Mouse (Mus musculus) gastrocnemius, postnatal 10 days (tissue): Measurements from ENCODE around the gene Rps13. TPM values are rescaled to one million over a fixed set of nuclear protein-coding genes. Genes with fewer than 3 reads are reported as not detected.
"Not testable (repeated sequence)": the region's sequence is repeated elsewhere in the genome, so short reads cannot be mapped to it uniquely, and the experiment has no call there.

ENCODE experiments used
- DNase-seq: peaks from one replicate; pipeline ENCODE4 v3.0.0; 2021; ENCODE audit warnings: mixed read lengths
- long read RNA-seq, 2 experiments: library from polyadenylated mRNA; stranded (forward); transcript quantifications; one replicate each; pipeline ENCODE4 v2.0.0; 2021
- total RNA-seq, 2 experiments: library from RNA; stranded (reverse); gene quantifications; 2 replicates each; pipeline ENCODE4 v1.2.3; 2021

The Rps13 gene
- 100 to 1,000 TPM; 384 to 414 TPM for total RNA-seq
- long read RNA-seq, experiment 1, transcript Rps13-201 (6 exons, 589 nt): major isoform, 73 of 76 reads
- long read RNA-seq, experiment 1, partial matches to known transcripts: 0 of 76 reads
- long read RNA-seq, experiment 1, other reads (novel, unspliced or antisense): 1 of 76 reads
- long read RNA-seq, experiment 2, transcript Rps13-201 (6 exons, 589 nt): major isoform, 62 of 66 reads
- long read RNA-seq, experiment 2, partial matches to known transcripts: 0 of 66 reads
- long read RNA-seq, experiment 2, other reads (novel, unspliced or antisense): 1 of 66 reads

- peak; percentile 97 for DNase-seq
These were observed at the start of gene Rps13 for GRCm38 (mm10) chr7:116333713-116334668. Gene Rps13 (minus strand): TSS chr7:116334195.

GRCm38 (mm10) chr7:116379181-116379580, 45.2 kb upstream of the Rps13 start:
- DNase-seq: not testable (repeated sequence)

GRCm38 (mm10) chr7:116374284-116374683, 40.3 kb upstream of the Rps13 start:
- DNase-seq: no peak

GRCm38 (mm10) chr7:116336226-116336625, 2.2 kb upstream of the Rps13 start:
- DNase-seq: peak; percentile 62

- DNase-seq: no peak
These were observed 1.1 kb upstream of the Rps13 start for GRCm38 (mm10) chr7:116335133-116335532.

GRCm38 (mm10) chr7:116334669-116335038, 659 bp upstream of the Rps13 start:
- DNase-seq: no peak

- DNase-seq: no peak
These were observed 2.7 kb downstream of the Rps13 start for GRCm38 (mm10) chr7:116331246-116331645.

GRCm38 (mm10) chr7:116329858-116330257, 4.1 kb downstream of the Rps13 start:
- no peak for DNase-seq

- DNase-seq: no peak
These were observed 5.2 kb downstream of the Rps13 start for GRCm38 (mm10) chr7:116328777-116329176.

- no peak for DNase-seq
These were observed 6.1 kb downstream of the Rps13 start for GRCm38 (mm10) chr7:116327901-116328300.

- peak; percentile 74 for DNase-seq
These were observed 10.5 kb downstream of the Rps13 start for GRCm38 (mm10) chr7:116323331-116323964.

- DNase-seq: no peak
These were observed 24.5 kb downstream of the Rps13 start for GRCm38 (mm10) chr7:116309456-116309855.

GRCm38 (mm10) chr7:116308632-116308991, 25.4 kb downstream of the Rps13 start:
- no peak for DNase-seq

GRCm38 (mm10) chr7:116307871-116308631, 25.9 kb downstream of the Rps13 start, which contains the start of gene Plekha7:
Gene Plekha7 (minus strand): TSS chr7:116308376.
- peak; percentile 30 for DNase-seq

GRCm38 (mm10) chr7:116307099-116307870, 26.7 kb downstream of the Rps13 start:
- DNase-seq: peak; percentile 66

- no peak for DNase-seq
These were observed 27.4 kb downstream of the Rps13 start for GRCm38 (mm10) chr7:116306601-116307000.

- peak; percentile 47 for DNase-seq
These were observed 32.2 kb downstream of the Rps13 start for GRCm38 (mm10) chr7:116301661-116302311.

- DNase-seq: no peak
These were observed 32.9 kb downstream of the Rps13 start for GRCm38 (mm10) chr7:116301144-116301543.

- DNase-seq: no peak
These were observed 35.1 kb downstream of the Rps13 start for GRCm38 (mm10) chr7:116298851-116299250.

GRCm38 (mm10) chr7:116298389-116298788, 35.6 kb downstream of the Rps13 start:
- DNase-seq: no peak

- DNase-seq: no peak
These were observed 39.0 kb downstream of the Rps13 start for GRCm38 (mm10) chr7:116294961-116295360.
